Mouse (Mus musculus) megakaryocyte-erythroid progenitor cell, adult 5 weeks (primary cell): Measurements from ENCODE around the gene Nutf2-ps1. TPM values are rescaled to one million over a fixed set of nuclear protein-coding genes. Genes with fewer than 3 reads are reported as not detected.

Experiments used
- polyA plus RNA-seq: library from polyadenylated mRNA; stranded (reverse); fragments of >175 nt; gene quantifications from 2 replicates; pipeline ENCODE4 v1.2.3, GENCODE M21; 2012

The Nutf2-ps1 gene
- 151 and 152 TPM in 2 replicates for polyA plus RNA-seq

DNA sequence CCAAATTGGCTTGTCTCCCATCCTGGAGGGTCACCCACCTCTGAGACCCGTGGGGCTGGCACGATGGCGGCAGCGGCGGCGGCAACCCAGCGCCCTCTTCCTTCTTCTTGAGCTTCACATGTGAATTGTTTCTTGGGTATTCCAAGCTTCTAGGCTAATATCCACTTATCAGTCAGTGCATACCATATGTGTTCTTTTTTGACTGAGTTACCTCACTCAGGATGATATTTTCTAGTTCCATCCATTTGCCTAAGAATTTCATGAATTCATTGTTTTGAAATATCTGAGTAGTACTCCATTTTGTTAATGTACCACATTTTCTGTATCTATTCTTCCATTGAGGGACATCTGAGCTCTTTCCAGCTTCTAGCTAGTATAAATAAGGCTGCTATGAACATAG is at the start of gene Nutf2-ps1:
Nutf2-ps1 (minus strand) TSS at position 101 of the 400 bp plus-strand sequence.

DNA sequence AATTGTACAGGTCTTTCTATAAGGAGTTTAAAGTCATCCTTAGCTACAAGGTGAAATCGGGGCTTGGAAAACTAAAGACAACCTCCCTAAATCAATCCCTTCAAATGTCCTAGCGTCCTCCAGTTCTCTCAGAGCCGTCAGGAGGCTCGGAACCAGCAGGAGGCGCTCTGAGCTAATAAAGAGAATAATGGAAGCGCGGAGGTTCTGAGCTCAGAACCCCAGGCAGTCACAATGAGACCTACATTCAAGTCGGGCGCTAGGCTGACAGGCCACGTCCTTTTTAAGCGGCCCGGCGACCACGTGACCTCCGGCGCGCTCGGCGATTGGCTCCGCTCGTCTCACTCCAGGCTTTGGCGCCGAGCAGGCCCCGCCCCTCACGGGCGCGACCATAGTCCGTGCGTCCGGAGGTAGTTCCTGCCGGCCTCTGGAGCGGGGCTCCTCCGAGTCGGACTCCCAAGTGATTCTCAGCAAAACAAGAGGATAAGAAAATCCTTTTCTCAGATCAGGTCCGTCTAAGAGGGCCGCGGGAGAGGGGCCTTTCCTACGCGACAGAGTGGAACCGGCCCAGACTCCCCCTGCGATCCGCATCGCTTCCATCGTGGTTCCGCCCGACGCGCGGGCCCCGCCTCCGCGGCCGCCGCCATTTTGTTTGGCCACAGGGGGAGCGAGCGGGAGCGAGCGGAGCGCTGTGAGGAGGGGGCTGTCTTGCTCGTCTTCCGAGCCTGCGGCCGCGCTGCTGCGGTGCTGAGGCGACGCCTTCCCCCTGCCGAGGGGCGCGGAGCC is 11.1 kb upstream of the Nutf2-ps1 start, which contains the start of gene Smc3:
Smc3 (plus strand) TSS at position 642 of the 783 bp plus-strand sequence.

Other genes with a start within 250 kb of the Nutf2-ps1 start
- gene Gm10197, start 217.3 kb downstream of the Nutf2-ps1 start, polyA plus RNA-seq: not detected in 2 replicates
- 131 and 158 TPM in 2 replicates for gene Smndc1, start 198.5 kb downstream of the Nutf2-ps1 start, polyA plus RNA-seq
- gene Dusp5, start 60.0 kb downstream of the Nutf2-ps1 start, polyA plus RNA-seq: 35.0 and 42.2 TPM in 2 replicates
- gene Smc3, start 11.3 kb upstream of the Nutf2-ps1 start, polyA plus RNA-seq: 30.1 and 38.2 TPM in 2 replicates
- gene Rbm20, start 88.2 kb upstream of the Nutf2-ps1 start, polyA plus RNA-seq: 0.23 and 0.28 TPM in 2 replicates